Mouse (Mus musculus) midbrain, postnatal 0 days (tissue): ENCODE data around the gene Gpat2. TPM values are rescaled to one million over a fixed set of nuclear protein-coding genes. Genes with fewer than 3 reads are reported as not detected.

Experiments
- ATAC-seq: fragments of 200-750 bp; cut with Nextera tagmentation; 2 replicates; pipeline ENCODE4 v1.8.0; 2017; ENCODE audit warnings: moderate number of reproducible peaks, mild to moderate bottlenecking, moderate TSS enrichment, moderate library complexity; ENCODE audit not compliant: low FRiP score
- DNase-seq: peaks from one replicate; pipeline ENCODE4 v3.0.0-alpha.2; 2015; ENCODE audit warnings: low spot score
- H3K27ac ChIP-seq: fragments of 300-500 bp; sonication (generic); 2 replicates; pipeline ENCODE4 v1.5.1; 2014; ENCODE audit warnings: low read depth, mild to moderate bottlenecking, low read length, mixed read lengths
- H3K27me3 ChIP-seq: fragments of 300-500 bp; sonication (generic); 2 replicates; pipeline ENCODE4 v1.6.1; 2014; ENCODE audit warnings: low read length, control low read depth, mixed read lengths; ENCODE audit not compliant: insufficient read depth
- H3K36me3 ChIP-seq: fragments of 300-500 bp; sonication (generic); 2 replicates; pipeline ENCODE4 v1.6.1; 2014; ENCODE audit warnings: low read length, control low read depth, mixed read lengths; ENCODE audit not compliant: insufficient read depth
- H3K4me1 ChIP-seq: fragments of 300-500 bp; sonication (generic); 2 replicates; pipeline ENCODE4 v1.6.1; 2014; ENCODE audit warnings: mild to moderate bottlenecking, control low read depth, antibody characterized with exemption, low read length, mixed read lengths; ENCODE audit not compliant: insufficient read depth
- H3K4me2 ChIP-seq: fragments of 300-500 bp; sonication (generic); 2 replicates; pipeline ENCODE4 v1.6.1; 2014; ENCODE audit warnings: low read depth, mild to moderate bottlenecking, low read length, mixed read lengths; ENCODE audit not compliant: poor library complexity, severe bottlenecking
- H3K4me3 ChIP-seq: fragments of 300-500 bp; sonication (generic); 2 replicates; pipeline ENCODE4 v1.5.1; 2014; ENCODE audit warnings: low read depth, mild to moderate bottlenecking, low read length, moderate library complexity
- H3K9ac ChIP-seq: fragments of 300-500 bp; sonication (generic); replicated peaks from 2 replicates; pipeline ENCODE4 v1.6.1; 2014; ENCODE audit warnings: mild to moderate bottlenecking, low read length, moderate library complexity, mixed read lengths; ENCODE audit not compliant: poor library complexity, severe bottlenecking
- H3K9me3 ChIP-seq: fragments of 300-500 bp; sonication (generic); 2 replicates; pipeline ENCODE4 v1.6.1; 2016; ENCODE audit warnings: low read length, control low read depth
- CTCF ChIP-seq: IDR thresholded peaks from 2 replicates; pipeline ENCODE4 v1.5.1; 2016; ENCODE audit warnings: antibody characterized with exemption, mild to moderate bottlenecking
- WGBS: fragments of 180-500 bp; shearing (Covaris S2); extraction: QIAGEN DNeasy Blood & Tissue Kit; methylation state at CpG from one replicate; pipeline ENCODE4 v1.1.7; 2014; 5-methylcytosine and 5-hydroxymethylcytosine counted together
- polyA plus RNA-seq: library from polyadenylated mRNA; unstranded; fragments of >200 nt; fragmentation: Nextera tagmentation; extraction: Ambion mirVana; gene quantifications from 2 replicates; pipeline ENCODE4 v1.2.1, GENCODE M21; 2015
- total RNA-seq: library from RNA; depleted of rRNA; stranded (reverse); fragments of >200 nt; gene quantifications from 2 replicates; pipeline ENCODE4 v1.2.3, GENCODE M21; 2014

Gene Gpat2
- total and polyA plus RNA-seq, 2 experiments from 2014 or later = 0.23 to 0.55 TPM

GRCm38 (mm10) chr2:127479210-127479609 is 54.2 kb downstream of the Gpat2 start:
- ATAC-seq = no peak

GRCm38 (mm10) chr2:127479763-127480162 is 54.8 kb downstream of the Gpat2 start:
- ATAC-seq (no peak), DNase-seq (no peak)
- WGBS = 65% methylated on average over 10 of the region's 10 CpGs
- peaks cover 47% of the 10 kb centered on the region for H3K27me3 ChIP-seq
- H3K4me2 ChIP-seq = no peak overlapping the region
- H3K9ac ChIP-seq = no peak overlapping the region
- H3K27ac ChIP-seq = no peak overlapping the region
- H3K9me3 ChIP-seq = no peaks in the 10 kb centered on the region
- no peak overlapping the region for H3K4me3 ChIP-seq
- H3K4me1 ChIP-seq = peaks cover 13% of the 10 kb centered on the region; the same call in 1 of the 2 replicates
- no peaks in the 10 kb centered on the region for H3K36me3 ChIP-seq
- TF ChIP-seq CTCF = no peak

More at GRCm38 (mm10) chr2:127479210-127479609, 54.2 kb downstream of the Gpat2 start:
- Histone ChIP-seq H3K9ac (no peak overlapping the region), H3K9me3 (no peaks in the 10 kb centered on the region), H3K27ac (no peak overlapping the region), H3K27me3 (peaks cover 41% of the 10 kb centered on the region), H3K4me1 (peaks cover 8% of the 10 kb centered on the region; the same call in 1 of the 2 replicates), H3K36me3 (no peaks in the 10 kb centered on the region), H3K4me3 (no peak overlapping the region), H3K4me2 (no peak overlapping the region)
- no peak for DNase-seq
- no peak for TF ChIP-seq CTCF
- WGBS = 63% methylated on average over 4 of the region's 4 CpGs

- 3% methylated on average over 54 of the region's 59 CpGs for WGBS
- peaks cover 13% of the 10 kb centered on the region; the same call in 1 of the 2 replicates for H3K4me1 ChIP-seq
- H3K27me3 ChIP-seq = peaks cover 57% of the 10 kb centered on the region
- peak overlapping the region; percentile 32 for H3K4me3 ChIP-seq
- no peaks in the 10 kb centered on the region for H3K36me3 ChIP-seq
- H3K27ac ChIP-seq = no peak overlapping the region
- ATAC-seq (no peak), DNase-seq (no peak)
- peak; percentile 18; the same call in 1 of the 2 replicates for TF ChIP-seq CTCF
- 0 out of 2 replicates have a peak overlapping the region, but pooled peaks have one; percentile 13 for H3K9ac ChIP-seq
- peak overlapping the region; percentile 62 for H3K4me2 ChIP-seq
- H3K9me3 ChIP-seq = no peaks in the 10 kb centered on the region
Observed at GRCm38 (mm10) chr2:127481841-127482532, 57.0 kb downstream of the Gpat2 start.

- Histone ChIP-seq H3K9ac (0 out of 2 replicates have a peak overlapping the region, but pooled peaks have one; percentile 13), H3K27ac (no peak overlapping the region), H3K27me3 (peaks cover 57% of the 10 kb centered on the region), H3K4me1 (peaks cover 13% of the 10 kb centered on the region; the same call in 1 of the 2 replicates), H3K36me3 (no peaks in the 10 kb centered on the region), H3K4me2 (peak overlapping the region; percentile 62), H3K9me3 (no peaks in the 10 kb centered on the region), H3K4me3 (peak overlapping the region; percentile 32)
- ATAC-seq = 0 out of 2 replicates have a peak, but pooled peaks have one; percentile 31
- 2% methylated on average over 20 of the region's 21 CpGs for WGBS
- no peak for TF ChIP-seq CTCF
- peak; percentile 40 for DNase-seq
Observed at GRCm38 (mm10) chr2:127482533-127482911, 57.5 kb downstream of the Gpat2 start.

- DNase-seq = no peak
- no peak for TF ChIP-seq CTCF
- H3K4me1 ChIP-seq = peaks cover 13% of the 10 kb centered on the region; the same call in 1 of the 2 replicates
Observed at GRCm38 (mm10) chr2:127483001-127483400, 58.0 kb downstream of the Gpat2 start.

More at GRCm38 (mm10) chr2:127483001-127483400, 58.0 kb downstream of the Gpat2 start:
- no peak overlapping the region for H3K27ac ChIP-seq
- H3K9ac ChIP-seq = no peak overlapping the region
- WGBS = 2% methylated on average over 15 of the region's 21 CpGs
- peaks cover 57% of the 10 kb centered on the region for H3K27me3 ChIP-seq
- H3K36me3 ChIP-seq = no peaks in the 10 kb centered on the region
- H3K4me3 ChIP-seq = 0 out of 2 replicates have a peak overlapping the region, but pooled peaks have one; percentile 5
- H3K9me3 ChIP-seq = no peaks in the 10 kb centered on the region
- H3K4me2 ChIP-seq = peak overlapping the region; percentile 62
- no peak for ATAC-seq
